Mouse (Mus musculus): ENCODE data around the gene B230104I21Rik. TPM values are rescaled to one million over a fixed set of nuclear protein-coding genes. Genes with fewer than 3 reads are reported as not detected.

The B230104I21Rik gene
- polyA plus RNA-seq, 1 experiment from 2014 or later: not detected

DNA sequence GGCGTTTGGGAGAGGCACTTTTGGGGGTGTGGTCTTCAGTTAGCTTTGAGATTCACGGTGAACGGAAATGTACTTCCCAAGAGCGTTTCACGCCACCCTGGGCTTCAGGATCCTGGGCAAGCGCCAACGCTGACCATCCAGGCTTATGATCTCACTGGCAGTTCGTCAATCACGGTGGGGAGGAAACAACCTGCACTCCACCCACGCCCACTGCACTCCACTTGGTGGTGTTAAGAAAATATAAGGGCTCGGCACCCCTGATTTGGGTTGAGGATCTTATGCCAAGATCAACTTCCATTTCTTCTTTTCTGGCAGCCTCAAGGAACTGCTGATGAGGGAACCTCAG is 22.3 kb upstream of the B230104I21Rik start:
- peaks cover 5% of the 10 kb centered on the region; the same call in 1 of the 2 replicates for H3K27me3 ChIP-seq
- WGBS: 64% methylated on average over 11 of the region's 11 CpGs

GRCm38 (mm10) chr4:154325410-154325809 is 10.5 kb upstream of the B230104I21Rik start:
- peak overlapping the region; percentile 53 for H3K27ac ChIP-seq
- H3K9me3 ChIP-seq (replicated peaks): no peaks in the 10 kb centered on the region
- peak overlapping the region; percentile 34; the same call in 1 of the 2 replicates for H3K9ac ChIP-seq
- H3K4me1 ChIP-seq (replicated peaks): peaks cover 26% of the 10 kb centered on the region
- peaks cover 10% of the 10 kb centered on the region; the same call in 1 of the 2 replicates for H3K27me3 ChIP-seq
- peaks cover 11% of the 10 kb centered on the region; the same call in 1 of the 2 replicates for H3K36me3 ChIP-seq
- 46% methylated on average over 4 of the region's 4 CpGs for WGBS
- H3K4me3 ChIP-seq: no peak overlapping the region
- no peak overlapping the region for H3K4me2 ChIP-seq
- no peak for ATAC-seq (replicated peaks; ENCODE audit: insufficient number of reproducible peaks, insufficient read depth, low FRiP score, low read depth)

More for the DNA sequence above, 22.3 kb upstream of the B230104I21Rik start:
- Histone ChIP-seq H3K36me3 (no peaks in the 10 kb centered on the region; the same call in 1 of the 2 replicates), H3K27ac (no peak overlapping the region), H3K4me3 (no peak overlapping the region), H3K9me3 (replicated peaks) (no peaks in the 10 kb centered on the region), H3K9ac (no peak overlapping the region), H3K4me1 (replicated peaks) (no peaks in the 10 kb centered on the region), H3K4me2 (no peak overlapping the region)
- ATAC-seq (replicated peaks; ENCODE audit: insufficient number of reproducible peaks, insufficient read depth, low FRiP score, low read depth): no peak

DNA sequence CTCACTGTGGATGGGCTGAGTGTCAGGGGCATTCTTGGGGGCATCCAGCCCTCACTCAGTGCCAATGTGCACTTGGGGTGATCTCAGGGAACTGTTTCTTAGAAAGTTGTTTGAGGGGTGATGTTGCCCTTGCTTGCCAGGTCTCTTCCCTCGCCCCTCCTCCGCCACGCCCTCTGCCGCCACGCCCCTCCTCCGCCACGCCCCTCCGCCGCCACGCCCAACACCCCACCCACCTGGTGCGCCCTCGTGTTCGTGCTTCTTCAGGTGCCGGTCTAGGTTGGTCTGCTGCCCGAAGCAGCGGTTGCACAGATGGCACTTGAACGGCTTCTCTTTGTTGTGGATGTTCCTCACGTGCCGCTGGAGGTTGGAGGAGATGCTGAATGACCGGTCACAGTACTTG is 7.5 kb upstream of the B230104I21Rik start:
- Histone ChIP-seq H3K4me2 (no peak overlapping the region), H3K27me3 (peaks cover 10% of the 10 kb centered on the region; the same call in 1 of the 2 replicates), H3K4me1 (replicated peaks) (peaks cover 45% of the 10 kb centered on the region), H3K9ac (no peak overlapping the region), H3K4me3 (no peak overlapping the region), H3K9me3 (replicated peaks) (no peaks in the 10 kb centered on the region), H3K36me3 (peaks cover 3% of the 10 kb centered on the region; the same call in 1 of the 2 replicates), H3K27ac (no peak overlapping the region)
- no peak for ATAC-seq (replicated peaks; ENCODE audit: insufficient number of reproducible peaks, insufficient read depth, low FRiP score, low read depth)
- 17% methylated on average over 20 of the region's 20 CpGs for WGBS

GRCm38 (mm10) chr4:154328836-154329235 is 7.1 kb upstream of the B230104I21Rik start:
- H3K9me3 ChIP-seq (replicated peaks): no peaks in the 10 kb centered on the region
- H3K9ac ChIP-seq: peak overlapping the region; percentile 18; the same call in 1 of the 2 replicates
- H3K4me3 ChIP-seq: no peak overlapping the region
- peaks cover 3% of the 10 kb centered on the region; the same call in 1 of the 2 replicates for H3K36me3 ChIP-seq
- ATAC-seq (replicated peaks; ENCODE audit: insufficient number of reproducible peaks, insufficient read depth, low FRiP score, low read depth): 0 out of 2 replicates have a peak, but pooled peaks have one; percentile 2
- peaks cover 10% of the 10 kb centered on the region; the same call in 1 of the 2 replicates for H3K27me3 ChIP-seq
- peaks cover 49% of the 10 kb centered on the region for H3K4me1 ChIP-seq (replicated peaks)
- peak overlapping the region; percentile 96 for H3K27ac ChIP-seq
- 9% methylated on average over 6 of the region's 6 CpGs for WGBS
- H3K4me2 ChIP-seq: no peak overlapping the region

GRCm38 (mm10) chr4:154330001-154330400 is 5.9 kb upstream of the B230104I21Rik start:
- Histone ChIP-seq H3K4me2 (no peak overlapping the region), H3K27ac (peak overlapping the region; percentile 96), H3K9ac (0 out of 2 replicates have a peak overlapping the region, but pooled peaks have one; percentile 20), H3K9me3 (replicated peaks) (no peaks in the 10 kb centered on the region), H3K4me1 (replicated peaks) (peaks cover 60% of the 10 kb centered on the region), H3K27me3 (peaks cover 10% of the 10 kb centered on the region; the same call in 1 of the 2 replicates), H3K36me3 (peaks cover 3% of the 10 kb centered on the region; the same call in 1 of the 2 replicates), H3K4me3 (no peak overlapping the region)
- ATAC-seq (replicated peaks; ENCODE audit: insufficient number of reproducible peaks, insufficient read depth, low FRiP score, low read depth): peak; percentile 91
- WGBS: 50% methylated on average over 7 of the region's 7 CpGs

- WGBS: 57% methylated on average over 12 of the region's 12 CpGs
- Histone ChIP-seq H3K4me3 (no peak overlapping the region), H3K27me3 (peaks cover 10% of the 10 kb centered on the region; the same call in 1 of the 2 replicates), H3K36me3 (peaks cover 3% of the 10 kb centered on the region; the same call in 1 of the 2 replicates), H3K27ac (peak overlapping the region; percentile 96), H3K9ac (no peak overlapping the region), H3K9me3 (replicated peaks) (no peaks in the 10 kb centered on the region), H3K4me2 (no peak overlapping the region), H3K4me1 (replicated peaks) (peaks cover 52% of the 10 kb centered on the region)
- no peak for ATAC-seq (replicated peaks; ENCODE audit: insufficient number of reproducible peaks, insufficient read depth, low FRiP score, low read depth)
Observed at GRCm38 (mm10) chr4:154331271-154331670, 4.7 kb upstream of the B230104I21Rik start.

GRCm38 (mm10) chr4:154333300-154333699 is 2.6 kb upstream of the B230104I21Rik start:
- H3K4me3 ChIP-seq: no peak overlapping the region
- no peak for ATAC-seq (replicated peaks; ENCODE audit: insufficient number of reproducible peaks, insufficient read depth, low FRiP score, low read depth)
- H3K9me3 ChIP-seq (replicated peaks): no peaks in the 10 kb centered on the region
- H3K27me3 ChIP-seq: peaks cover 4% of the 10 kb centered on the region; the same call in 1 of the 2 replicates
- peaks cover 62% of the 10 kb centered on the region for H3K4me1 ChIP-seq (replicated peaks)
- H3K27ac ChIP-seq: peak overlapping the region; percentile 64
- H3K36me3 ChIP-seq: no peaks in the 10 kb centered on the region
- no peak overlapping the region for H3K9ac ChIP-seq
- no peak overlapping the region for H3K4me2 ChIP-seq
- 58% methylated on average over 8 of the region's 8 CpGs for WGBS

DNA sequence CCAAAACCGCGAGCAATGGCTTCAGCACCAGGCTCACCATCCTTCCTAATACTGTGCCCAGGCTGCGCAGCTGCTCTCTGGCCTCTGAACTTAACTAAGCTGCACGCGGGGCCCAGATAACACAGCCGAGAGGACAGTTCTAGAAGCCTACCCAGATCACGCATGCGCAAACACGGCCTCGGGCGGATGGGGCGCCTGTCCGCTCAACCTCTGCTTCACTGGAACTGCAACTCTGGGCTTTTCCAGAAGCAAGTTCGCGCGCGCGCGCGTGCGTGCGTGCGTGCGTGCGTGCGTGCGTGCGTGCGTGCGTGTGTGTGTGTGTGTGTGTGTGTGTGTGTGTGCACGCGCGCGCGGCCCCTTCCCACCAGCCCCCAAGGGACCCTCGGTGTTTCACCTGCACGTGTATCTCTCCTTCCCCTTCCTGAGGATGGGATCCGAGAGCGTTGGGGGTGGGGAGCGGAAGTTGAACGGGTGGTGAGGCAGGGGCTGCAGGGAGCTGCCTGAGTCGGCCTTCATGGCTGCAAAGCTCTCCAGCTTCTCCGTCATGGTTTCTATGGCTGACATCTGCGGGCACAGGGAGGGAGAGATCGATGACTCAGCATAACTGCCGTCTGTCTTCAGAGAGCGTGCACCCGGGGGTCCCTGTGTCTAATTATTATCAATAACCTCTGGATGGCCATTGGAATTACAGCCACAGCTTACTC is 1.1 kb upstream of the B230104I21Rik start:
- 56% methylated on average over 48 of the region's 48 CpGs for WGBS
- ATAC-seq (replicated peaks; ENCODE audit: insufficient number of reproducible peaks, insufficient read depth, low FRiP score, low read depth): no peak
- H3K4me3 ChIP-seq: peak overlapping the region; percentile 26; the same call in 1 of the 2 replicates
- peak overlapping the region; percentile 20 for H3K9ac ChIP-seq
- peaks cover 50% of the 10 kb centered on the region for H3K4me1 ChIP-seq (replicated peaks)
- no peak overlapping the region; the same call in 1 of the 2 replicates for H3K27ac ChIP-seq
- no peaks in the 10 kb centered on the region for H3K36me3 ChIP-seq
- H3K27me3 ChIP-seq: 0 out of 2 replicates have a peak, but pooled peaks cover 7% of the 10 kb centered on the region
- no peaks in the 10 kb centered on the region for H3K9me3 ChIP-seq (replicated peaks)
- peak overlapping the region; percentile 51 for H3K4me2 ChIP-seq

DNA sequence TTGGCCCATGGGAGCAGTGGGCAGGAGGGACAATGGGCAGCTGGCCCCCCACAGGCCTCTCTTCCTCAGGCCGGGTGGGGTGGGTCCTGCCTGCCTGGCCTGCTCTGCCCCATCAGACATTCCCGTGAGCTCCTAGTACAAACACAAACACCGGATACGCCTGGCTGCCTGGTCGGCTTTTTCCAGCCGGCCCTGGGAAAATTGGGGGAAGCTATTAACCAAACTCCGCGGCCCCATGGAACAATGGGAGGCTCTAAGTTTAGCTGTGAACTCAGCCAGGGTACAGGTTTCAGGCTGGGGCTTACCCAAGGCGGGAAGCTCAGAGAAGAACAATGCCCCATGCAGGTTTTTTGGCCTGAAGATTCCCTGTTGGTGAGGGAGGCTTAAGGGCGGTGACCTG is 723 bp downstream of the B230104I21Rik start:
- peak; percentile 53; the same call in 1 of the 2 replicates for ATAC-seq (replicated peaks; ENCODE audit: insufficient number of reproducible peaks, insufficient read depth, low FRiP score, low read depth)
- H3K27me3 ChIP-seq: 0 out of 2 replicates have a peak, but pooled peaks cover 7% of the 10 kb centered on the region
- no peak overlapping the region for H3K4me2 ChIP-seq
- H3K27ac ChIP-seq: peak overlapping the region; percentile 67
- peaks cover 5% of the 10 kb centered on the region; the same call in 1 of the 2 replicates for H3K36me3 ChIP-seq
- no peak overlapping the region for H3K4me3 ChIP-seq
- no peak overlapping the region; the same call in 1 of the 2 replicates for H3K9ac ChIP-seq
- no peaks in the 10 kb centered on the region for H3K9me3 ChIP-seq (replicated peaks)
- 36% methylated on average over 10 of the region's 10 CpGs for WGBS
- peaks cover 35% of the 10 kb centered on the region for H3K4me1 ChIP-seq (replicated peaks)

DNA sequence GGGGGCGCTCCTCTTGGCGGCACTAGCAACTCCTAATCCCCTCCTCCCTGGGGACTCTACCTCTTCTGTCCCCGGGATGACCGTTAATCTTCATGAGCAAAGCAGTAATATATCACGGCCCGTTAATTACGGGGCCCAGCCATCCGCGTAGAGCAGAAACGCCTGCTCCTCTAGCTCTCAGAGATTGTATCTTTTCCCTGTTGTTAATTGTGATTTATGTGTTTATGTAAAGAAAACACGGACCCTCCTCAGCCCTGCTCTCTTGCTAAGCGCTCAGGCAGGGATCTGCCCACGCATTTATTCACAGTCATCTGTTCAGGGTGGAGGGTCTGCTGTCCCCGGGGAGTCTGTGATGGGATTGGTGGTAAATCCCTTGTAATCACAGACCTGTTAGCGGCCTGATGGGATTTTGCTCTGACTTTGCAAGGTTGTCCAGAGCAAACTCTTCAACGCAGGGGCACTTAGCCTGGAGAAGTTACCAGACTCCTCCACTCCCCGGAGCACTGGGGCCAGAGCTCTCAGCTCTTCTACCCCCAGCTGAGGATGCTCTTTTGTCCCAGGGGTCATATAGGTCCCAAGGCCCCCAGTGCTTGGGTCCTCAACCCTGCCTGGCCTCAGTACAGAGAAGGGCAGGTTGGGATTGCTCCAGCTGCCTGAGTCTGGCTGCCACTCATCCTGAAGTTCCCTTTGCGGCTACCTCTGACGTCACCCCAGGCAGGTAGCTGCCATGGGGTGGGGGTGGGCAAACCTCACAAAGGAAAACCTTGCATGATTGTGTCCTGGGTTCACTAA is 11.0 kb downstream of the B230104I21Rik start:
- H3K9me3 ChIP-seq (replicated peaks): no peaks in the 10 kb centered on the region
- ATAC-seq (replicated peaks; ENCODE audit: insufficient number of reproducible peaks, insufficient read depth, low FRiP score, low read depth): no peak
- H3K9ac ChIP-seq: no peak overlapping the region
- H3K4me3 ChIP-seq: no peak overlapping the region
- 0 out of 2 replicates have a peak, but pooled peaks cover 4% of the 10 kb centered on the region for H3K27me3 ChIP-seq
- no peak overlapping the region for H3K27ac ChIP-seq
- peaks cover 6% of the 10 kb centered on the region; the same call in 1 of the 2 replicates for H3K36me3 ChIP-seq
- H3K4me1 ChIP-seq (replicated peaks): peaks cover 10% of the 10 kb centered on the region
- H3K4me2 ChIP-seq: no peak overlapping the region
- WGBS: 55% methylated on average over 19 of the region's 19 CpGs

Measured in heart, embryonic 15.5 days (tissue).